Mouse (Mus musculus) ES-E14 (cell line): ENCODE results near the gene Dock3.

Experiments
- CHD2 ChIP-seq: IDR thresholded peaks from 2 replicates; pipeline ENCODE4 v1.6.1; 2014; ENCODE audit warnings: mild to moderate bottlenecking, low read depth, low read length, inconsistent platforms
- HCFC1 ChIP-seq: IDR thresholded peaks from 2 replicates; pipeline ENCODE4 v1.6.1; 2012; ENCODE audit warnings: low read length, inconsistent platforms, borderline replicate concordance; ENCODE audit not compliant: insufficient read depth
- ZC3H11A ChIP-seq: IDR thresholded peaks from 2 replicates; pipeline ENCODE4 v1.6.1; 2012; ENCODE audit warnings: low read depth, mild to moderate bottlenecking, inconsistent platforms, low read length, borderline replicate concordance
- ZNF384 ChIP-seq: IDR thresholded peaks from 2 replicates; pipeline ENCODE4 v1.6.1; 2012; ENCODE audit warnings: low read depth, low read length, inconsistent platforms

DNA sequence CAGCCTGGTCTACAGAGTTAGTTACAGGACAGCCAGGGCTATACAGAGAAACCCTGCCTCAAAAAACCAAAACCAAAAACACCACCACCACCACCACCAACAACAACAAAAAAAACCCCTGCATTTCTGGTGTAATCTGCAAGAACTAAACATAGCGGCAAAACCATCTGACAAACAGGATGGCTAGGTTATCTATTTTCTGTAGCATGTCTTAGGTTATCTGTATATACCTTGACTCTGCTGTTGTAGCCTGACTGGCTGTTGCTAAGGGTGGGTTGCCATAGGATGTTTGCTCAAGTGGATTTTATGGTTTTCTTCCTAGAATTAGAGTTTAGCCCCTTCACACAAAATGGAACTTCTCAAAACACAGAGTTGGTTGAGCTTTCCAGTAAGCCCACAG, 38.1 kb upstream of the Dock3 start:
- TF ChIP-seq ZNF384 (no peak), ZC3H11A (no peak), HCFC1 (no peak), CHD2 (no peak)
